Mouse (Mus musculus): ENCODE data around the gene Zfp180. TPM values are rescaled to one million over a fixed set of nuclear protein-coding genes. Genes with fewer than 3 reads are reported as not detected.

Gene Zfp180
- total RNA-seq, 1 experiment from 2014 or later: 21.3 TPM

Other genes with a start within 250 kb of the Zfp180 start
- gene Vmn1r176, start 244.6 kb upstream of the Zfp180 start, total RNA-seq (2017): not detected in 2 replicates
- gene Vmn1r177, start 215.5 kb upstream of the Zfp180 start, total RNA-seq (2017): not detected in 2 replicates
- gene Vmn1r178, start 189.9 kb upstream of the Zfp180 start, total RNA-seq (2017): not detected in 2 replicates
- not detected in 2 replicates for gene Vmn1r179, start 154.9 kb upstream of the Zfp180 start, total RNA-seq (2017)
- not detected in 2 replicates for gene Vmn1r180, start 131.3 kb upstream of the Zfp180 start, total RNA-seq (2017)
- not detected in 2 replicates for gene Vmn1r181, start 107.3 kb upstream of the Zfp180 start, total RNA-seq (2017)
- gene V1rd19, start 80.2 kb upstream of the Zfp180 start, total RNA-seq (2017): not detected in 2 replicates
- not detected in 2 replicates for gene Vmn1r183, start 28.7 kb upstream of the Zfp180 start, total RNA-seq (2017)
- gene Zfp112, start 30.4 kb downstream of the Zfp180 start, total RNA-seq (2017): 0.39 and 0.78 TPM in 2 replicates
- 6.3 and 7.4 TPM in 2 replicates for gene Zfp235, start 52.2 kb downstream of the Zfp180 start, total RNA-seq (2017)
- 1.5 and 3.2 TPM in 2 replicates for gene Zfp114, start 93.1 kb downstream of the Zfp180 start, total RNA-seq (2017)
- 12.0 and 26.3 TPM in 2 replicates for gene Zfp111, start 129.5 kb downstream of the Zfp180 start, total RNA-seq (2017)
- 9.8 and 14.8 TPM in 2 replicates for gene Zfp109, start 155.6 kb downstream of the Zfp180 start, total RNA-seq (2017)
- 1.5 and 3.8 TPM in 2 replicates for gene Zfp108, start 172.9 kb downstream of the Zfp180 start, total RNA-seq (2017)
- 1.6 and 4.9 TPM in 2 replicates for gene Zfp93, start 188.5 kb downstream of the Zfp180 start, total RNA-seq (2017)
- 15.7 and 21.4 TPM in 2 replicates for gene Zfp61, start 219.3 kb downstream of the Zfp180 start, total RNA-seq (2017)
- 2.4 and 6.5 TPM in 2 replicates for gene Zfp94, start 234.7 kb downstream of the Zfp180 start, total RNA-seq (2017)

Data from common myeloid progenitor, adult 5-6 weeks (primary cell).